Mouse (Mus musculus) cerebellum, adult 11 months (tissue): Measurements from ENCODE around the gene Man2a1.

Experiments
- DNase-seq: peaks from one replicate; pipeline ENCODE4 v3.0.0; 2022

The Man2a1 gene

GRCm38 (mm10) chr17:64603134-64603533 lies 2.6 kb downstream of the Man2a1 start:
- DNase-seq: no peak

- no peak for DNase-seq
These were observed 3.0 kb downstream of the Man2a1 start for GRCm38 (mm10) chr17:64603534-64603933.

- no peak for DNase-seq
These were observed 3.6 kb downstream of the Man2a1 start for GRCm38 (mm10) chr17:64604163-64604562.

DNA sequence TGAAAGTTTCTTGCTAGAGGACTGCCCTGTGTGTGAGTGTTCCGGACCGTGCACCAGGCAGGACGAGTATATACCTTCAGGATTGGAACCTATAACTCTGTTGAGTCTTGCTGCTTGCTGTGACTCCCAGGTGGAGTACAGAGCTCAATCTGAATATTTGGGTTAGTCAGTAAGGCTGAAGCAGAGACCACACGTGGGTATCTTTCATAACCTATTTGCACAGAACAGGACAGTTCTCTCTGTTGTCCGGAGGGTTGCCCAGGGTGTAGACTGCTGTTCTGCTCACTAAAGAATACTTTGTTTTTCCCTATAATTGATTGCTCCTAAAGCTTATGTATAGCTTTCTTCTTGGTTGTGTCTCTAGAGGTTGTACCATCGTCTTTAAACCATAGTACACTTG lies 7.7 kb downstream of the Man2a1 start:
- DNase-seq: no peak

DNA sequence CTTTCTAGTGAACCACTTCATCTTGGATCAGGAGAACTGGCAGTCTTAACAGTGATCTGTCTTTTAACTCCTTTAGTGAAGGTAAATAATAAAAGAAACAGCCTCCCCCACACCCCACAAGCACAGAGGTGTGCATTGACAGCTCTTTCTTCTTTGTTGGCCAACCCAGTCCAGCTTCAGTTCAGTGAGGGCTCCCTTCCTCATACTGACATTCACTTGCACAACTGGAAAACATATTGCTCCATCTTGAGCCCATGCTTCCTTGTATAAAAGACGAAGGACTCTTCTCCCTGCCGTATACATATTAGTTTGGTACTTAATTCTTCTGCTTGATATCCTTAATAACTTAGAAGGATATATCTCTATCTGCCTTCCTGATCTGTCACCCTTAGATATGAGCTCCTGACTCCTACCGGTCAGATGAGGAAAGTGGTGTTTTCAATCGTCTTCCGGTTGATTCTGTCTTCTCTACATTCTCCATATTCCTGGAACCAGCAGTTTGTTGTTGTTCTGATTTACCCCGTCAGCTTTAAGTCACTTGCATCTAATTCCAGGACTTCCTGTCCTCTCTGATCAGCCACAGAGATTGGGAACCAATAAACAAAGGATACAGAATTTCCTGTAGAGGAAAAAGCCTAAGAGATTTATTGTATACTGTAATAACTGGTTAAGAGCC lies 8.5 kb downstream of the Man2a1 start:
- DNase-seq: no peak

DNA sequence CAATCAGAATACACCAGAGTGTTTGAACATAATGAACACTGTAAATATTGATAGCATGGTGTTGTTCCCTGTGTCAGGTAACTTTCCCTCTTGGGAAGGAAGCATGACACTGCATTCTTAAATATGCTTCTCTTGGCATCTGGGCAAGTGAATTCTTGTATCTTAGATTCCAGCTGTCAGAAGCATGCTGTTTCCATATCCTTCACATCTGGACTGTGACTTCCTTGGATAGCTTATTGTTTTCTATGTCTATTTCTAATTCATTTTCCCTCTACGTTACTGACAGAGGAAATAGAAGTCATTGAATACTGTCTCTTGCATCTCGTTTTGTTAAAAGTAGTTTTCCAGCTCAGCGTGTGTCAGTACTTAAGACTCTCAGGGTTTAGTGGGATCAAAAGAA lies 9.2 kb downstream of the Man2a1 start:
- DNase-seq: no peak

GRCm38 (mm10) chr17:64611426-64611825 lies 10.9 kb downstream of the Man2a1 start:
- DNase-seq: no peak

DNA sequence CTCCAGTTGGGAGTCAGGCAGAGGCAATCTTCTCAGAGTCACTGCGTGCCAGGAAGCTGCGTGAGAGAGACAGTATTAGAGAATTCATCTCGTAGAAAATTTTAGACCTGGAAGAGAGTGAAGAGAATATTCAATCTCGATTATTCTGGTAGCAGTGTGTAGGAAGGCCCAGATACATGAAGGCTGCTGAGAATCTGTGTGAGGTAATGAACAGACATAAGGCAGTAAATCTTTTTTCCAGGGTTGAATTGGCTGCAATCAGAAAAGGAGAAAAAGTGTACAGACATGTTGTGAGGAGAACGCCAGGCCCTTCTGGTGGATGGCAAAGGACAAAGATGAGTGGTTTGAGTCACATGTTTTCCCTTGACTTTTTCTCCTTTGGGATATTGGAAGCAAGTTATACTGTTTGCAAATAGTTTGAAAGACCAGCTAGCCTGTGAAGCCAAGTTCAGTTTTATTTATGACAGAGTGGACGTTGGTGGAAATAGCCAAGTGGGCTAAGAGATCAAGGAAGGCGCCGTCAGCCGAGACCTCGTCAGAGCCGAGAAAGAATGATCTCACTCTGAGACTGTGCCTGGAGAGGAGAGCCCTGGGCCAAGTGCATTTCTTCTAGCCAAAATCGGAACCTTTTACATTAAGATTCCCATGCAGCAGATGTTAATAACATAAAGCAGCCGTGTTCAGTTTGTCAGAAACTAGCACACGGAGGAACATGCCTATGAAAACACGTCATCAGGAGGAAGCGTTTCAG lies 11.8 kb downstream of the Man2a1 start:
- DNase-seq: no peak

DNA sequence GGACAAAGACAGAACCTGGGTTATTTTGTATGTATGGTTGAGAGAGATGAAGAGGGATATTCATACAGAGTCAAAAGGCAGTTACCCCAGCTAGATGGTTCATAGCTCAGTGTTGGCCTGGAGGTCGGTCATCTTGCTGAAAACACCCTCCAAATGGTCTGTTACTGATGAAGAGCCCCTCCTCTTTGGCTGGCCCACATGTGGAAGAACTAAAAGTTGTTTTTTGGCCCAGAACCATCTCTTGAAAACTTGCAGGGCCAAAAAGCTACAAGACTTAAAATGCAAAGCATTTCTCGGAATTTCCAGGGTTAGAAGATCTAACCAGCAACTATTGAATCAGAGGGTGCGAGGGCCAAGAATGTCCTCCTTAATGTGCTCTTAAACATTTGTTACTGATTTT lies 12.4 kb downstream of the Man2a1 start:
- DNase-seq: no peak

DNA sequence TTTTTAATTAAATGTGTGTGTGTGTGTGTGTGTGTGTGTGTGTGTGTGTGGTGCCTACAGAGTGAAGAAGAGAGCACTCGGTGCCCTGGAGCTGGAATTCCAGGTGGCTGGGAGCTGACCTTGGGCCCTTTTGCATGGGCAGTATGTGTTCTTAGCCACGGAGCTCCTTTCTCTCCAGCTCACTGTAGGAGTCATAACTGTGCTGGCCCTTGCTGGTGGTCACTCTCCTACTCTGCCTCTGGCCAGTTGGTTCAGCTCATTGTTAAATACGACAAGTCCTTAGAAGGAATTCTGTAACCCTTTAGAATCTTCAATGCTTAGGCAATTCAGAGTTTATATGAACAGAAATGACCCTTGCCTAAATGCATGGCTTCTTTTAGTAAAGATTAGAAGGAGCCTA lies 12.8 kb downstream of the Man2a1 start:
- no peak for DNase-seq

DNA sequence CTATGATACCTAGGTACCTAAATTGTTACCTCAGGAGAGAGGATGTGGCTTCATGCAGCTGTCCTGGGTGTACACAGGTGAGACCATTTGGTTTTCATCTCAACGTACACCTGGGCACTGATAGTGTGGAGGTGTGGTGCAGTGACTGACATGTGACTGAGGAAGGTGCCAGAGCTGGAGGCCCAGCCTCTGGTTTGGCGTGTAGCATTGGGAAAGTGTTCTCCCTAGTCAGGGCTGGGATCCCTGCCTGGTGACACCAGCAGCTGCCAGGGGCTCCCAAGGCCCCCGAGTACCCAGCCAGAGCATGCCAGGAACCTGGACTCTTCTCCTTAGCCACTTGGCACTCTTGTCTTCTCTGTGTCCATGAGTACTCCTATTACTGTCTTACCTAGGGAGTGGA lies 14.3 kb downstream of the Man2a1 start:
- DNase-seq: no peak

GRCm38 (mm10) chr17:64615420-64615819 lies 14.9 kb downstream of the Man2a1 start:
- DNase-seq: no peak

GRCm38 (mm10) chr17:64616259-64616658 lies 15.7 kb downstream of the Man2a1 start:
- no peak for DNase-seq

DNA sequence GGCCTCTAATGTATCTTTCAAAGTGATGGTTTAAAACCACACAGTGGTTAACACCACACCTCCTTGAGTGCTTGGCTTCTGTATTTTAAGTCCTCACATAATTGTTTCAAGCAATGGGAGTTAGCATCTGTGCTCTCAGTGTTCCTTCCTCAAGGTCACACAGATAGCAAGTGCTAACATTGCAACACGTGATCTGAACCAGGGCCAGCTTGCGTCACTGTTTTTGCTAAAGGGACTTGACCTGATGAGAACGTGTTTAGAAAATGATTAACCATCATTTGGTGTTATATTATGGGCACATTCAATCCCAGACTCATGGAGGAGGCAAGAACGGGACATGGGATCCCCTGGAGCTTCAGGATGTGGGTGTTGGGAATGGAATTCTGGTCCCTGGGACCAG lies 17.3 kb downstream of the Man2a1 start:
- DNase-seq: no peak

DNA sequence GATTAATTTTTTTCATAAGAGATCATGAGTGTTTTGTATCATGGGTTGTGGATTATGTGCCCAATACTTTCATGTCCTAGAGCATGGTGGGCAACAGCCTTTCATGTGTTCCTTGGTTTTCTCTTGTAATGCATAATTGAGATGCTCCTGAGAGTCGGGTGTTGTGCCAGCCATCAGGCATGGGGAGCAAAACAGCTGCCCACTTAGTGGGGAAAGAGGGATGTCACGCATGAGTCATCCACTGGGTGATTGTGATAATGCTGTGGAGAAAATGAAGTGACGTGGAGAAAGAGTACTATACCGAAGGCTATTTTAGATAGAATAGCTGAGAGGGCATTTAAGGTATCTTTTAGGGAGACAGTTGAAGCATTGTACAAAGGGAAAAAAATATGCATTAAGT lies 18.5 kb downstream of the Man2a1 start:
- no peak for DNase-seq

GRCm38 (mm10) chr17:64620135-64620534 lies 19.6 kb downstream of the Man2a1 start:
- DNase-seq: no peak

DNA sequence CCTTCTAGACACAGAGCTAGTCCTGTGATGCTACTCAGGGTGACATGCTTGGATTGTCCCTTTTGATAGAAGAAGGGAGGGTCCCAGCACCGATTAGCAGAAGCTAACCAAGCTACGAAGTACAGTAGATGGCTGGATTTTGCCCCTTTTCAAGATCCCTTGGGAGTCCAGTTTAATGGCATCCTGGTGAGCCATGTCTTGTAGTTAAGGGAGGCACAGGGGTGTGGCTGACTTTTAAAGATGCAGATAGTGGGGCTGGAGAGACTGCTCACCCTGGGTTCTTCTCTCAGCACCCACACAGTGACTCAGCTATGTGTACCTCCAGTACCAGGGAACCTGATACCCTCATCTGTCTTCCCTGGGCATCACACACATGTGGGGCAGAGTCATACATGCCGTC lies 20.1 kb downstream of the Man2a1 start:
- no peak for DNase-seq

- no peak for DNase-seq
These were observed 20.7 kb downstream of the Man2a1 start for GRCm38 (mm10) chr17:64621226-64621625.

- no peak for DNase-seq
These were observed 21.3 kb downstream of the Man2a1 start for GRCm38 (mm10) chr17:64621649-64622351.

GRCm38 (mm10) chr17:64622352-64622886 lies 21.9 kb downstream of the Man2a1 start:
- no peak for DNase-seq

GRCm38 (mm10) chr17:64624439-64624838 lies 23.9 kb downstream of the Man2a1 start:
- no peak for DNase-seq

GRCm38 (mm10) chr17:64628796-64629195 lies 28.3 kb downstream of the Man2a1 start:
- no peak for DNase-seq

DNA sequence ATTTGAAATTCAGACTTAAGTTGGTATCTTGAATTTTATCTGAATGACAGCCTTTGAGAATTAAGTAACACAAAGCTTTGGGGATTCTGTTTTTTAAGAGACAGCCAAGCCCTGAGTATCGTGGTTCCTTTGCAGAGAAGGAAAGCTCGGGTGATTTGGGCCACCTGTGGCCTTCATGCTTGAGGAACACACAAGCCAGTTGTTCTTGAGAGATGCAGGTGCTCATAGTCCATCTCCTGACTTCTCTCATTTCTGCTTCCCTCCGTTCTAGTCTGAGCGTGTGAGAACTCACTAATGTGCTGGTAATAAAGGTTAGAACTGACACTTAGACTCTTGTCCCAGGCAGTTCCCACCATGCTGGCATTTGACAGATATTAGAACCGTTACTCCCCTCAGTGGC lies 28.9 kb downstream of the Man2a1 start:
- no peak for DNase-seq

GRCm38 (mm10) chr17:64630506-64630905 lies 30.0 kb downstream of the Man2a1 start:
- DNase-seq: no peak
